Mouse (Mus musculus) c-Kit-positive CD71-negative TER-119-negative erythroid progenitor cells, embryonic 14.5 days (primary cell): Measurements from ENCODE around the gene Optc.

ENCODE experiments used
- DNase-seq: peaks from one replicate; pipeline ENCODE4 v3.0.0-alpha.2; 2013; ENCODE audit warnings: low read depth

The Optc gene

GRCm38 (mm10) chr1:133907949-133908658 is at the start of gene Optc:
Gene Optc, minus strand, starts transcription at chr1:133907999.
- no peak for DNase-seq

GRCm38 (mm10) chr1:133954009-133954408 is 46.2 kb upstream of the Optc start:
- DNase-seq: no peak

- no peak for DNase-seq
Measured at GRCm38 (mm10) chr1:133953261-133953742, 45.5 kb upstream of the Optc start.

- DNase-seq: peak; percentile 20
Measured at GRCm38 (mm10) chr1:133951598-133951997, 43.8 kb upstream of the Optc start.

- peak; percentile 22 for DNase-seq
Measured at GRCm38 (mm10) chr1:133950061-133950782, 42.4 kb upstream of the Optc start.

- no peak for DNase-seq
Measured at GRCm38 (mm10) chr1:133945106-133945505, 37.3 kb upstream of the Optc start.

GRCm38 (mm10) chr1:133941904-133942303 is 34.1 kb upstream of the Optc start:
- no peak for DNase-seq

- DNase-seq: no peak
Measured at GRCm38 (mm10) chr1:133941158-133941860, 33.5 kb upstream of the Optc start.

- DNase-seq: no peak
Measured at GRCm38 (mm10) chr1:133940481-133941092, 32.8 kb upstream of the Optc start.

GRCm38 (mm10) chr1:133939708-133940107 is 31.9 kb upstream of the Optc start:
- no peak for DNase-seq

- no peak for DNase-seq
Measured at GRCm38 (mm10) chr1:133936169-133936568, 28.4 kb upstream of the Optc start.

- no peak for DNase-seq
Measured at GRCm38 (mm10) chr1:133934354-133934963, 26.7 kb upstream of the Optc start.

- no peak for DNase-seq
Measured at GRCm38 (mm10) chr1:133933301-133934195, 25.7 kb upstream of the Optc start.

- no peak for DNase-seq
Measured at GRCm38 (mm10) chr1:133929980-133930379, 22.2 kb upstream of the Optc start.

GRCm38 (mm10) chr1:133925223-133925622 is 17.4 kb upstream of the Optc start:
- no peak for DNase-seq

- DNase-seq: no peak
Measured at GRCm38 (mm10) chr1:133924141-133924875, 16.5 kb upstream of the Optc start.

GRCm38 (mm10) chr1:133923071-133923470 is 15.3 kb upstream of the Optc start:
- DNase-seq: no peak

- no peak for DNase-seq
Measured at GRCm38 (mm10) chr1:133921304-133921751, 13.5 kb upstream of the Optc start, which contains the start of gene Prelp. Gene Prelp, minus strand, starts transcription at chr1:133921414.

- DNase-seq: no peak
Measured at GRCm38 (mm10) chr1:133920876-133921275, 13.1 kb upstream of the Optc start.

GRCm38 (mm10) chr1:133920401-133920800 is 12.6 kb upstream of the Optc start:
- no peak for DNase-seq
